Mouse (Mus musculus) liver, embryonic 12.5 days (tissue): ENCODE data around the gene Ube2o. TPM values are rescaled to one million over a fixed set of nuclear protein-coding genes. Genes with fewer than 3 reads are reported as not detected.

ENCODE experiments used
- ATAC-seq: fragments of 200-750 bp; cut with Nextera tagmentation; 2 replicates; pipeline ENCODE4 v1.8.0; 2017; ENCODE audit warnings: moderate number of reproducible peaks, mild to moderate bottlenecking, moderate library complexity
- H3K27ac ChIP-seq: fragments of 300-500 bp; sonication (generic); 2 replicates; pipeline ENCODE4 v1.5.1; 2016; ENCODE audit warnings: mild to moderate bottlenecking
- H3K27me3 ChIP-seq: fragments of 300-500 bp; sonication (generic); replicated peaks from 2 replicates; pipeline ENCODE4 v1.6.1; 2016; ENCODE audit warnings: mild to moderate bottlenecking, moderate library complexity
- H3K36me3 ChIP-seq: fragments of 300-500 bp; sonication (generic); 2 replicates; pipeline ENCODE4 v1.6.1; 2016; ENCODE audit warnings: mild to moderate bottlenecking, moderate library complexity
- H3K4me1 ChIP-seq: fragments of 300-500 bp; sonication (generic); 2 replicates; pipeline ENCODE4 v1.6.1; 2016
- H3K4me2 ChIP-seq: fragments of 300-500 bp; sonication (generic); 2 replicates; pipeline ENCODE4 v1.6.1; 2016; ENCODE audit warnings: mild to moderate bottlenecking, moderate library complexity
- H3K4me3 ChIP-seq: fragments of 300-500 bp; sonication (generic); 2 replicates; pipeline ENCODE4 v1.5.1; 2016; ENCODE audit warnings: mild to moderate bottlenecking, moderate library complexity
- H3K9ac ChIP-seq: fragments of 300-500 bp; sonication (generic); 2 replicates; pipeline ENCODE4 v1.6.1; 2016; ENCODE audit warnings: mild to moderate bottlenecking, moderate library complexity
- H3K9me3 ChIP-seq: fragments of 300-500 bp; sonication (generic); replicated peaks from 2 replicates; pipeline ENCODE4 v1.6.1; 2016; ENCODE audit warnings: mild to moderate bottlenecking, moderate library complexity
- WGBS: fragments of 180-500 bp; shearing (Covaris S2); methylation state at CpG from one replicate; pipeline ENCODE4 v1.1.7; 2016; ENCODE audit not compliant: insufficient replicate concordance; 5-methylcytosine and 5-hydroxymethylcytosine counted together
- polyA plus RNA-seq: library from polyadenylated mRNA; unstranded; fragments of >200 nt; fragmentation: Nextera tagmentation; extraction: Ambion mirVana; gene quantifications from 2 replicates; pipeline ENCODE4 v1.2.1, GENCODE M21; 2016

Ube2o gene
- polyA plus RNA-seq, 1 experiment from 2014 or later = 40.2 TPM

GRCm38 (mm10) chr11:116532810-116533338 lies 48.4 kb downstream of the Ube2o start:
- Histone ChIP-seq H3K4me3 (peak overlapping the region; percentile 69), H3K4me1 (peaks cover 81% of the 10 kb centered on the region), H3K9me3 (no peaks in the 10 kb centered on the region), H3K4me2 (peak overlapping the region; percentile 99), H3K36me3 (peaks cover 30% of the 10 kb centered on the region), H3K27ac (peak overlapping the region; percentile 93), H3K9ac (peak overlapping the region; percentile 84), H3K27me3 (peaks cover 56% of the 10 kb centered on the region)
- WGBS = under 1% methylated on average over 50 of the region's 50 CpGs
- peak; percentile 62 for ATAC-seq

- H3K4me3 ChIP-seq = peak overlapping the region; percentile 69
- peaks cover 26% of the 10 kb centered on the region for H3K36me3 ChIP-seq
- ATAC-seq = no peak
- H3K4me1 ChIP-seq = peaks cover 76% of the 10 kb centered on the region
- WGBS = under 1% methylated on average over 30 of the region's 30 CpGs
- peaks cover 62% of the 10 kb centered on the region for H3K27me3 ChIP-seq
- peak overlapping the region; percentile 93 for H3K27ac ChIP-seq
- peak overlapping the region; percentile 99 for H3K4me2 ChIP-seq
- H3K9me3 ChIP-seq = no peaks in the 10 kb centered on the region
- peak overlapping the region; percentile 84 for H3K9ac ChIP-seq
Measured at GRCm38 (mm10) chr11:116532262-116532809, 48.9 kb downstream of the Ube2o start.

GRCm38 (mm10) chr11:116531371-116532191 lies 49.7 kb downstream of the Ube2o start:
- Histone ChIP-seq H3K4me3 (peak overlapping the region; percentile 69), H3K9ac (peak overlapping the region; percentile 84), H3K27ac (peak overlapping the region; percentile 93; the same call in 1 of the 2 replicates), H3K9me3 (no peaks in the 10 kb centered on the region), H3K36me3 (peaks cover 19% of the 10 kb centered on the region), H3K4me2 (peak overlapping the region; percentile 99), H3K4me1 (peaks cover 68% of the 10 kb centered on the region), H3K27me3 (peaks cover 69% of the 10 kb centered on the region)
- 4% methylated on average over 48 of the region's 48 CpGs for WGBS
- ATAC-seq = no peak

GRCm38 (mm10) chr11:116530187-116531147 lies 50.8 kb downstream of the Ube2o start, which contains the start of gene Sphk1:
TSS of gene Sphk1 (plus strand) at chr11:116530925.
- 41% methylated on average over 11 of the region's 11 CpGs for WGBS
- ATAC-seq = no peak
- peak within 1 kb of the TSS; percentile 84 for H3K9ac ChIP-seq
- peak within 1 kb of the TSS; percentile 69 for H3K4me3 ChIP-seq
- H3K4me2 ChIP-seq = peak within 1 kb of the TSS; percentile 99
- peak within 1 kb of the TSS; percentile 93; the same call in 1 of the 2 replicates for H3K27ac ChIP-seq
- peaks cover 81% of the 10 kb centered on the region for H3K27me3 ChIP-seq
- H3K9me3 ChIP-seq = no peaks in the 10 kb centered on the region
- peaks cover 57% of the 10 kb centered on the region for H3K4me1 ChIP-seq
- peaks cover 8% of the 10 kb centered on the region for H3K36me3 ChIP-seq

- WGBS = 75% methylated on average over 8 of the region's 8 CpGs
- peaks cover 42% of the 10 kb centered on the region for H3K4me1 ChIP-seq
- H3K4me3 ChIP-seq = no peak overlapping the region
- no peaks in the 10 kb centered on the region for H3K36me3 ChIP-seq
- H3K27ac ChIP-seq = no peak overlapping the region
- ATAC-seq = no peak
- peaks cover 89% of the 10 kb centered on the region for H3K27me3 ChIP-seq
- no peak overlapping the region for H3K4me2 ChIP-seq
- H3K9ac ChIP-seq = no peak overlapping the region
- H3K9me3 ChIP-seq = no peaks in the 10 kb centered on the region
Measured at GRCm38 (mm10) chr11:116528636-116529320, 52.5 kb downstream of the Ube2o start.

- H3K36me3 ChIP-seq = no peaks in the 10 kb centered on the region
- peaks cover 71% of the 10 kb centered on the region for H3K27me3 ChIP-seq
- 40% methylated on average over 5 of the region's 5 CpGs for WGBS
- H3K4me1 ChIP-seq = peaks cover 19% of the 10 kb centered on the region
- H3K4me3 ChIP-seq = no peak overlapping the region
- no peak for ATAC-seq
- no peak overlapping the region for H3K4me2 ChIP-seq
- peak overlapping the region; percentile 18; the same call in 1 of the 2 replicates for H3K27ac ChIP-seq
- no peaks in the 10 kb centered on the region for H3K9me3 ChIP-seq
- no peak overlapping the region for H3K9ac ChIP-seq
Measured at GRCm38 (mm10) chr11:116523699-116524189, 57.5 kb downstream of the Ube2o start.

GRCm38 (mm10) chr11:116522886-116523698 lies 58.2 kb downstream of the Ube2o start:
- no peak for ATAC-seq
- 50% methylated on average over 16 of the region's 16 CpGs for WGBS

GRCm38 (mm10) chr11:116522046-116522445 lies 59.2 kb downstream of the Ube2o start:
- Histone ChIP-seq H3K27ac (no peak overlapping the region), H3K36me3 (no peaks in the 10 kb centered on the region), H3K9ac (no peak overlapping the region), H3K9me3 (no peaks in the 10 kb centered on the region), H3K4me2 (no peak overlapping the region), H3K27me3 (peaks cover 71% of the 10 kb centered on the region), H3K4me3 (no peak overlapping the region), H3K4me1 (peaks cover 19% of the 10 kb centered on the region)
- 73% methylated on average over 3 of the region's 3 CpGs for WGBS
- ATAC-seq = no peak

More at GRCm38 (mm10) chr11:116522886-116523698, 58.2 kb downstream of the Ube2o start:
- no peaks in the 10 kb centered on the region for H3K9me3 ChIP-seq
- no peak overlapping the region for H3K4me2 ChIP-seq
- no peak overlapping the region; the same call in 1 of the 2 replicates for H3K9ac ChIP-seq
- H3K36me3 ChIP-seq = no peaks in the 10 kb centered on the region
- peaks cover 19% of the 10 kb centered on the region for H3K4me1 ChIP-seq
- peaks cover 76% of the 10 kb centered on the region for H3K27me3 ChIP-seq
- peak overlapping the region; percentile 18; the same call in 1 of the 2 replicates for H3K27ac ChIP-seq
- H3K4me3 ChIP-seq = no peak overlapping the region

GRCm38 (mm10) chr11:116521143-116521542 lies 60.1 kb downstream of the Ube2o start:
- ATAC-seq = peak; percentile 82
- H3K36me3 ChIP-seq = no peaks in the 10 kb centered on the region
- no peaks in the 10 kb centered on the region for H3K9me3 ChIP-seq
- H3K9ac ChIP-seq = no peak overlapping the region
- H3K4me1 ChIP-seq = peaks cover 19% of the 10 kb centered on the region
- H3K27me3 ChIP-seq = peaks cover 62% of the 10 kb centered on the region
- WGBS = 31% methylated on average over 3 of the region's 3 CpGs
- H3K4me2 ChIP-seq = peak overlapping the region; percentile 11; the same call in 1 of the 2 replicates
- H3K4me3 ChIP-seq = no peak overlapping the region
- H3K27ac ChIP-seq = no peak overlapping the region

- H3K9ac ChIP-seq = no peak overlapping the region
- H3K9me3 ChIP-seq = no peaks in the 10 kb centered on the region
- H3K4me2 ChIP-seq = no peak overlapping the region
- no peak for ATAC-seq
- no peak overlapping the region for H3K27ac ChIP-seq
- no peak overlapping the region for H3K4me3 ChIP-seq
- WGBS = 55% methylated on average over 8 of the region's 8 CpGs
- no peaks in the 10 kb centered on the region for H3K36me3 ChIP-seq
- peaks cover 65% of the 10 kb centered on the region for H3K27me3 ChIP-seq
- H3K4me1 ChIP-seq = peaks cover 24% of the 10 kb centered on the region
Measured at GRCm38 (mm10) chr11:116518482-116518881, 62.8 kb downstream of the Ube2o start.
